Mouse (Mus musculus) MEL (cell line): ENCODE data around the gene Stk40. TPM values are rescaled to one million over a fixed set of nuclear protein-coding genes. Genes with fewer than 3 reads are reported as not detected.

Experiments used
- DNase-seq: peaks from one replicate; pipeline ENCODE4 v3.0.0; 2011; ENCODE audit warnings: low read depth, low spot score
- H3K27ac ChIP-seq: 2 replicates; pipeline ENCODE4 v1.5.1; 2012; ENCODE audit warnings: low read depth, mild to moderate bottlenecking, control low read depth, low read length, moderate library complexity; ENCODE audit not compliant: control insufficient read depth
- H3K27me3 ChIP-seq, 2 experiments: fragments of 150-350 bp in 1 of 2; sonication (generic) in 1 of 2; 2 replicates each; pipeline ENCODE4 v1.6.1; 2012; ENCODE audit warnings: low read length in 2 of 2, mild to moderate bottlenecking in 2 of 2, improper control_type of control experiment in 1 of 2, moderate library complexity in 1 of 2; ENCODE audit not compliant: insufficient read depth in 2 of 2, control insufficient read depth in 1 of 2
- H3K36me3 ChIP-seq, 2 experiments: 2 replicates each; pipeline ENCODE4 v1.6.1; 2012 to 2014; ENCODE audit warnings: low read length in 2 of 2, improper control_type of control experiment in 1 of 2, inconsistent platforms in 1 of 2, mild to moderate bottlenecking in 1 of 2; ENCODE audit not compliant: insufficient read depth in 2 of 2, control insufficient read depth in 1 of 2
- H3K4me1 ChIP-seq, 2 experiments: fragments of 150-350 bp in 1 of 2; sonication (generic) in 1 of 2; 2 replicates each; pipeline ENCODE4 v1.6.1; 2012; ENCODE audit warnings: low read length in 2 of 2, improper control_type of control experiment in 1 of 2, mild to moderate bottlenecking in 1 of 2; ENCODE audit not compliant: insufficient read depth in 2 of 2, control insufficient read depth in 1 of 2
- H3K4me3 ChIP-seq, 2 experiments: fragments of 150-350 bp in 1 of 2; sonication (generic) in 1 of 2; 2 replicates each; pipeline ENCODE4 v1.5.1; 2012; ENCODE audit warnings: low read depth in 2 of 2, low read length in 2 of 2, mild to moderate bottlenecking in 2 of 2, moderate library complexity in 2 of 2, control low read depth in 1 of 2, improper control_type of control experiment in 1 of 2; ENCODE audit not compliant: control insufficient read depth in 1 of 2, insufficient read depth in 1 of 2
- H3K79me2 ChIP-seq: 2 replicates; pipeline ENCODE4 v1.6.1; 2012; ENCODE audit warnings: mild to moderate bottlenecking, low read length, moderate library complexity; ENCODE audit not compliant: control insufficient read depth, poor library complexity, insufficient read depth
- H3K9ac ChIP-seq: 2 replicates; pipeline ENCODE4 v1.6.1; 2012; ENCODE audit warnings: low read depth, mild to moderate bottlenecking, control low read depth, low read length, moderate library complexity; ENCODE audit not compliant: control insufficient read depth, poor library complexity, severe bottlenecking
- H3K9me3 ChIP-seq: fragments of 150-350 bp; sonication (generic); replicated peaks from 2 replicates; pipeline ENCODE4 v1.6.1; 2012; ENCODE audit warnings: mild to moderate bottlenecking, low read length, improper control_type of control experiment, moderate library complexity; ENCODE audit not compliant: insufficient read depth
- CHD1 ChIP-seq: IDR thresholded peaks from 2 replicates; pipeline ENCODE4 v1.6.1; 2012; ENCODE audit warnings: low read depth, mild to moderate bottlenecking, inconsistent platforms, low read length, improper control_type of control experiment
- E2F4 ChIP-seq: IDR thresholded peaks from 2 replicates; pipeline ENCODE4 v1.6.1; 2011; ENCODE audit warnings: low read depth, low read length, improper control_type of control experiment, borderline replicate concordance
- EP300 ChIP-seq, 2 experiments: IDR thresholded peaks; 2 replicates each; pipeline ENCODE4 v1.6.1; 2011; ENCODE audit warnings: improper control_type of control experiment in 2 of 2, low read length in 2 of 2, low read depth in 1 of 2, mild to moderate bottlenecking in 1 of 2
- ETS1 ChIP-seq: IDR thresholded peaks from 2 replicates; pipeline ENCODE4 v1.6.1; 2012; ENCODE audit warnings: low read depth, mild to moderate bottlenecking, inconsistent platforms, low read length, improper control_type of control experiment, moderate library complexity
- GATA1 ChIP-seq: IDR thresholded peaks from 2 replicates; pipeline ENCODE4 v1.6.1; 2011; ENCODE audit warnings: low read depth, low read length, improper control_type of control experiment
- HCFC1 ChIP-seq: IDR thresholded peaks from 2 replicates; pipeline ENCODE4 v1.6.1; 2012; ENCODE audit warnings: low read depth, mild to moderate bottlenecking, inconsistent platforms, low read length, improper control_type of control experiment, moderate library complexity
- JUND ChIP-seq: IDR thresholded peaks from 2 replicates; pipeline ENCODE4 v1.6.1; 2011; ENCODE audit warnings: low read depth, mild to moderate bottlenecking, improper control_type of control experiment, low read length
- MAX ChIP-seq: IDR thresholded peaks from 2 replicates; pipeline ENCODE4 v1.6.1; 2011; ENCODE audit warnings: low read length, improper control_type of control experiment
- MXI1 ChIP-seq: IDR thresholded peaks from 2 replicates; pipeline ENCODE4 v1.6.1; 2011; ENCODE audit warnings: mild to moderate bottlenecking, low read depth, low read length, improper control_type of control experiment
- MYB ChIP-seq: IDR thresholded peaks from 2 replicates; pipeline ENCODE4 v1.6.1; 2011; ENCODE audit warnings: mild to moderate bottlenecking, low read depth, low read length, improper control_type of control experiment
- MYC ChIP-seq: IDR thresholded peaks from 2 replicates; pipeline ENCODE4 v1.6.1; 2011; ENCODE audit warnings: low read depth, mild to moderate bottlenecking, low read length, improper control_type of control experiment, moderate library complexity
- NELFE ChIP-seq: IDR thresholded peaks from 2 replicates; pipeline ENCODE4 v1.6.1; 2011; ENCODE audit warnings: low read depth, low read length, improper control_type of control experiment
- NRF1 ChIP-seq: IDR thresholded peaks from 2 replicates; pipeline ENCODE4 v1.6.1; 2014; ENCODE audit warnings: low read depth, mild to moderate bottlenecking, inconsistent platforms, low read length, improper control_type of control experiment, moderate library complexity; ENCODE audit not compliant: poor library complexity, insufficient read depth, severe bottlenecking
- POLR2A ChIP-seq, 2 experiments: IDR thresholded peaks; 2 replicates each; pipeline ENCODE4 v1.6.1; 2011 to 2012; ENCODE audit warnings: low read length in 2 of 2, mild to moderate bottlenecking in 2 of 2, control low read depth in 1 of 2, improper control_type of control experiment in 1 of 2, low read depth in 1 of 2, moderate library complexity in 1 of 2; ENCODE audit not compliant: control insufficient read depth in 1 of 2, insufficient read depth in 1 of 2, poor library complexity in 1 of 2
- POLR2AphosphoS2 ChIP-seq: IDR thresholded peaks from 2 replicates; pipeline ENCODE4 v1.6.1; 2011; ENCODE audit warnings: low read length, improper control_type of control experiment
- RCOR1 ChIP-seq: IDR thresholded peaks from 2 replicates; pipeline ENCODE4 v1.6.1; 2012; ENCODE audit warnings: low read depth, mild to moderate bottlenecking, inconsistent platforms, low read length, improper control_type of control experiment
- SIN3A ChIP-seq: IDR thresholded peaks from 2 replicates; pipeline ENCODE4 v1.6.1; 2012; ENCODE audit warnings: low read length, improper control_type of control experiment, inconsistent platforms
- SMC3 ChIP-seq: IDR thresholded peaks from 2 replicates; pipeline ENCODE4 v1.6.1; 2011; ENCODE audit warnings: low read depth, low read length, improper control_type of control experiment
- TAL1 ChIP-seq: IDR thresholded peaks from 2 replicates; pipeline ENCODE4 v1.6.1; 2012; ENCODE audit warnings: mild to moderate bottlenecking, inconsistent platforms, low read length, moderate library complexity, mixed read lengths
- TBP ChIP-seq: IDR thresholded peaks from 2 replicates; pipeline ENCODE4 v1.8.0; 2011; ENCODE audit warnings: low read depth, low read length, improper control_type of control experiment
- ZKSCAN1 ChIP-seq: IDR thresholded peaks from 2 replicates; pipeline ENCODE4 v1.6.1; 2012; ENCODE audit warnings: low read depth, mild to moderate bottlenecking, inconsistent platforms, low read length, improper control_type of control experiment, moderate library complexity
- ZNF384 ChIP-seq: IDR thresholded peaks from 2 replicates; pipeline ENCODE4 v1.6.1; 2012; ENCODE audit warnings: low read depth, mild to moderate bottlenecking, inconsistent platforms, low read length, improper control_type of control experiment
- polyA plus RNA-seq, 2 experiments: library from polyadenylated mRNA; stranded (reverse) in 1 of 2; unstranded in 1 of 2; fragments of >175 nt in 1 of 2; fragments of >200 nt in 1 of 2; gene quantifications; 2 replicates each; pipeline versions ENCODE4 v1.2.1 to v1.2.4; 2012; ENCODE audit warnings: low replicate concordance in 2 of 2, low read depth in 1 of 2; ENCODE audit not compliant: insufficient read length in 2 of 2, insufficient read depth in 1 of 2, missing spikeins in 1 of 2
- total RNA-seq: library from RNA; depleted of rRNA; stranded (reverse); fragments of 300-350 nt; gene quantifications from 2 replicates; pipeline ENCODE4 v1.2.3, GENCODE M21; 2012

Gene Stk40
- total and polyA plus RNA-seq, 3 experiments = 16.8 to 270 (median 79.4) TPM

DNA sequence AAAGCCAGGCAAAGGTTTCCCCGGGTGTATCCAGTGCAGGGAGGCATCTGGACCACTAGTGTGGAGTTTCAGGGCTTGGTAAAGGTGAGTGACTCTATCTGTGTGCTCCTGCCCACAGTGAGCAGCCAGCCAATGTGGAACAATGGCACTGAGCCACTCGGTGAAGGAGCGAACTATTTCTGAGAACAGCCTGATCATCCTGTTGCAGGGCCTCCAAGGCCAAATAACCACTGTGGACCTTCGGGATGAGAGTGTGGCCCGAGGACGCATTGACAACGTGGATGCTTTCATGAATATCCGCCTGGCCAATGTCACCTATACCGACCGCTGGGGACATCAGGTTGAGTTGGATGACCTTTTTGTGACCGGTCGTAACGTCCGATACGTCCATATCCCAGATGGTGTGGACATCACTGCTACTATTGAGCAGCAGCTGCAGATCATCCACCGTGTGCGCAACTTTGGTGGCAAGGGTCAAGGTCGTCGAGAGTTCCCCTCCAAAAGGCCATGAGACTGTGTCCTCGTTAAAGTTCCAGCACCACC lies 6.0 kb upstream of the Stk40 start:
- no peak for TF ChIP-seq SMC3
- TF ChIP-seq GATA1 = no peak
- TF ChIP-seq ZNF384 = no peak
- no peak for TF ChIP-seq E2F4
- TF ChIP-seq NELFE = no peak
- TF ChIP-seq CHD1 = no peak
- TF ChIP-seq MYC = no peak
- no peak overlapping the region for H3K9ac ChIP-seq
- H3K4me1 ChIP-seq = peaks cover 4 to 34% of the 10 kb centered on the region in 2 experiments; a peak in 3 of 4 replicates
- H3K27ac ChIP-seq = no peak overlapping the region
- no peak overlapping the region for H3K4me3 ChIP-seq
- H3K27me3 ChIP-seq = no peaks in the 10 kb centered on the region
- no peaks in the 10 kb centered on the region for H3K9me3 ChIP-seq
- no peak for DNase-seq
- H3K36me3 ChIP-seq = peaks cover 0 to 24% of the 10 kb centered on the region in 2 experiments; a peak in 2 of 4 replicates
- H3K79me2 ChIP-seq = peaks cover 10% of the 10 kb centered on the region

- H3K9ac ChIP-seq = no peak overlapping the region
- no peak overlapping the region for H3K4me3 ChIP-seq
- TF ChIP-seq CHD1 (no peak), ZKSCAN1 (no peak), EP300 (IDR thresholded peaks at IDR 0.05; ENCODE audit: low read depth in 1 of 2, low read length in 2 of 2) (peak in 1 of 2 experiments; percentile 46; a peak in 1 of 4 replicates), TAL1 (peak; percentile 56; the same call in 1 of the 2 replicates), SIN3A (peak; percentile 37; the same call in 1 of the 2 replicates), HCFC1 (no peak), ZNF384 (peak; percentile 37; the same call in 1 of the 2 replicates), MAX (no peak), TBP (no peak), GATA1 (peak; percentile 53), MXI1 (0 out of 2 replicates have a peak, but pooled peaks have one; percentile 28), RCOR1 (0 out of 2 replicates have a peak, but pooled peaks have one; percentile 11), ETS1 (peak; percentile 37; the same call in 1 of the 2 replicates), POLR2A (IDR thresholded peaks at IDR 0.05; ENCODE audit: control insufficient read depth in 1 of 2, insufficient read depth in 1 of 2, low read depth in 1 of 2, low read length in 2 of 2, poor library complexity in 1 of 2) (no peak), MYB (no peak), NELFE (no peak), NRF1 (no peak), JUND (no peak), POLR2AphosphoS2 (no peak)
- TF ChIP-seq, all 39 proteins: peak for 8
- Histone ChIP-seq H3K4me1 (peaks cover 4 to 36% of the 10 kb centered on the region in 2 experiments; a peak in 3 of 4 replicates), H3K9me3 (no peaks in the 10 kb centered on the region), H3K36me3 (peaks cover 0 to 26% of the 10 kb centered on the region in 2 experiments; a peak in 2 of 4 replicates), H3K27ac (peak overlapping the region; percentile 50), H3K79me2 (peaks cover 16% of the 10 kb centered on the region), H3K27me3 (no peaks in the 10 kb centered on the region)
- DNase-seq = peak; percentile 68
Observed at GRCm38 (mm10) chr4:126099365-126099764, 4.4 kb upstream of the Stk40 start.
